Mouse (Mus musculus): Measurements from ENCODE around the gene Rnft2. TPM values are rescaled to one million over a fixed set of nuclear protein-coding genes. Genes with fewer than 3 reads are reported as not detected.

Gene Rnft2
- 3.6 and 6.8 TPM in 2 replicates for polyA plus RNA-seq (2016; fragmentation: Nextera tagmentation; extraction: Ambion mirVana)

DNA sequence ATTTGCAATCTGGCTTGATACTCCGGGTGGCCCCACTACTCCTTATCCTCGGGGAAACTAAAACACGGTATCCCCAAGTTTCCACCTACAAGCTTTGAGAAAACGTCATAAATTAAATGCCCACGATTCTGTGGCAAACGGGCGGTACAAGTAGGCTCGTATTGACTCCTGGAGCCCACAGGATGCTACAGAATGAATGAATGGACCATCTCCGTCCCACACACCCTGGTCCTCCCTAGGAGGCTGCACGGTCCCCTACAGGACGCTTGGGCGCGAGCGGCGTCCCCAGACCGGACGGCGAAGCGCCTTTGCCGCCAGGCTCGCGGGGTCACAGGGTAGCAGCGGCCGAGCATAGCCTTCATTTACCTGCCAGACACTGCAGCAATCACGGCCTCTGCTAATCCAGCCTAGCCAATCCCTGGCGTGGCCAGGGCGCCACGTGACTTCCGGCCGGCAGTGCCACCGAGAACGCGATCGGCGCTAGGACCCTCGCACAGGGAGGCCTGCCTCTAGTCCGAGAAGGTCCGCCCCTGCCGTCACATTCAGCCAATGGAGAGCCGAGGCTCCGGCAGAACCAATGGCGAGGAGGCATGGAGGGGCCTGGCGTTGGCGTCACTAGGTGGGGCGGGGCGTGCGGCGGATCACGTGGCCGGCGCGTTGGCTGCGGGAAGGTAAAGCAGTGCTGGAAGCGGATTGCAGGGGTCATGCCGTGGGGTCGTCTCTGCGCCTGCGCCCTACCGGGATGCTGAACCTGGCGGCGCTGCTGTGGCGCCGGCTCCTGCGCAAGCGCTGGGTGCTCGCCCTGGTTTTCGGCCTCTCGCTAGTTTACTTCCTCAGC lies at the start of gene Rnft2, which contains the start of gene 2410131K14Rik:
Gene Rnft2, minus strand, starts transcription at position 511 of the 838 bp plus-strand sequence.
Gene 2410131K14Rik, plus strand, starts transcription at position 622 of the 838 bp plus-strand sequence.
- H3K4me2 ChIP-seq = peak within 1 kb of the TSS; percentile 93
- H3K27me3 ChIP-seq = no peaks in the 10 kb centered on the region
- peak; percentile 100 for ATAC-seq (ENCODE audit: insufficient number of reproducible peaks, insufficient read depth, low FRiP score, low TSS enrichment, low read depth)
- peaks cover 45% of the 10 kb centered on the region for H3K36me3 ChIP-seq
- peak within 1 kb of the TSS; percentile 71 for H3K4me3 ChIP-seq (replicated peaks)
- H3K9ac ChIP-seq (replicated peaks) = peak within 1 kb of the TSS; percentile 75
- H3K27ac ChIP-seq = peak within 1 kb of the TSS; percentile 83
- WGBS = under 1% methylated on average over 68 of the region's 68 CpGs
- H3K9me3 ChIP-seq = no peaks in the 10 kb centered on the region
- H3K4me1 ChIP-seq (replicated peaks) = peaks cover 29% of the 10 kb centered on the region

GRCm38 (mm10) chr5:118294086-118294864 lies 49.4 kb upstream of the Rnft2 start:
- no peaks in the 10 kb centered on the region for H3K36me3 ChIP-seq
- H3K4me3 ChIP-seq (replicated peaks) = peak overlapping the region; percentile 19; the same call in 1 of the 2 replicates
- WGBS = 9% methylated on average over 23 of the region's 23 CpGs
- ATAC-seq (ENCODE audit: insufficient number of reproducible peaks, insufficient read depth, low FRiP score, low TSS enrichment, low read depth) = peak; percentile 91
- no peaks in the 10 kb centered on the region for H3K9me3 ChIP-seq
- peak overlapping the region; percentile 51 for H3K4me2 ChIP-seq
- H3K4me1 ChIP-seq (replicated peaks) = peaks cover 65% of the 10 kb centered on the region
- H3K27me3 ChIP-seq = no peaks in the 10 kb centered on the region
- H3K9ac ChIP-seq (replicated peaks) = peak overlapping the region; percentile 31; the same call in 1 of the 2 replicates
- H3K27ac ChIP-seq = peak overlapping the region; percentile 99

GRCm38 (mm10) chr5:118292476-118292875 lies 47.6 kb upstream of the Rnft2 start:
- ATAC-seq (ENCODE audit: insufficient number of reproducible peaks, insufficient read depth, low FRiP score, low TSS enrichment, low read depth) = no peak
- no peak overlapping the region for H3K4me3 ChIP-seq (replicated peaks)
- peak overlapping the region; percentile 2; the same call in 1 of the 2 replicates for H3K27ac ChIP-seq
- WGBS = 48% methylated on average over 4 of the region's 4 CpGs
- no peaks in the 10 kb centered on the region for H3K9me3 ChIP-seq
- H3K4me1 ChIP-seq (replicated peaks) = peaks cover 54% of the 10 kb centered on the region
- H3K27me3 ChIP-seq = no peaks in the 10 kb centered on the region
- H3K4me2 ChIP-seq = no peak overlapping the region
- no peak overlapping the region for H3K9ac ChIP-seq (replicated peaks)
- no peaks in the 10 kb centered on the region for H3K36me3 ChIP-seq

DNA sequence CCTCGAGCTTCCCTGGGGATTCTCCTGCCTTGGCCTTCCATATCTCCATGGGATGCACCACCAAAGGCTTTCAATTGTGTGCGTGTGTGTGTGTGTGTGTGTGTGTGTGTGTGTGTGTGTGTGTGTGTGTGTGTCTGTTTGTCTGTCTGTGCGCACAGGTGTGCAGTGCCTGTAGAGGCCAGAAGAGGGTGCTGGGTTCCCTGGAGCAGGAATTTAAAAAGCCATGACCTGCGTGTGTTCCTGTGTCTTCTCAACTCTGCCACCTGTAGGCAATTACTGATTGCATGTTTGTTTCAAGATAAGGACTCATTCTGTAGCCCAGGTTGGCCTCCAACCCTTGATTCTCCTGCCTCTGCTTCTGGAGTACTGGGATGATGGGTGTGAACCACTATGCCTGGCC lies 46.5 kb upstream of the Rnft2 start:
- H3K27me3 ChIP-seq = no peaks in the 10 kb centered on the region
- no peak overlapping the region for H3K4me2 ChIP-seq
- H3K9me3 ChIP-seq = no peaks in the 10 kb centered on the region
- no peak for ATAC-seq (ENCODE audit: insufficient number of reproducible peaks, insufficient read depth, low FRiP score, low TSS enrichment, low read depth)
- H3K36me3 ChIP-seq = no peaks in the 10 kb centered on the region
- H3K27ac ChIP-seq = peak overlapping the region; percentile 29; the same call in 1 of the 2 replicates
- no peak overlapping the region for H3K4me3 ChIP-seq (replicated peaks)
- 84% methylated on average over 4 of the region's 4 CpGs for WGBS
- no peak overlapping the region for H3K9ac ChIP-seq (replicated peaks)
- H3K4me1 ChIP-seq (replicated peaks) = peaks cover 44% of the 10 kb centered on the region

DNA sequence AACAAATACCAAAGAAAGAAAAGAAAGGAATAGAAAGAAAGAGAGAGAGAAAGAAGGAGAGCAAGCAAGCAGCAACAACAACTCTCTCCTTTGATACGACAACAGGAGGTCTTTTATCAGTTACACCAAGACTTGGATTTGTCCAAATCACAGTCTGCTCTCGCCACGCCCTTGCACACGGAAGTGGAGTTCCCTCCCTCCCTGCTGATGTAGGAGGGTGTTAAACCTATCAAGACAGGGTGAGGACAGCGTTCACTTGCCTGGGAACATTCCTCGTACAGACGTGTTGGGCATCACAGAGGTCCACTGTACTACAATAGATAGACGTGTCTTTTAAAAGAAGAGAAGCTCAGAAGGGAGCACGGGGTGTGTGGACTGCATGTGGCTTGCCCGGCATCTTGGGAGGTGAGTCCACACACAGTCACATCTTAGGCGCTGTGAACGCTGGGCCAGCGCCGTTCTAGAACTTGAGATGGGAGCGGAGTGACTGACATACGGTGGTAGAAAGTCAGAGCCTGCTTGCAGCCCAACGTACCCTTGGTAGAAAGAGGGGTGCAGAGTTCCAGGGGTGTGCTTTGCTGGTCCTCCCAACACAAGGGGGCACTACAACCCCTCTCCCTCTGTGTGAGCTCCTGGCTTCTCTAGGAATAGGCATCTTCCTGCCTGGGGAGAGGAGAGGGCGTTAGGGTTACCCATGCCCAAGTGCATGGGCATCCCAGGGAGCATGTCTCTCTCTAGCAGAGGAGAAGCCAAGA lies 33.0 kb upstream of the Rnft2 start:
- Histone ChIP-seq H3K4me1 (replicated peaks) (peaks cover 21% of the 10 kb centered on the region), H3K9me3 (no peaks in the 10 kb centered on the region), H3K4me3 (replicated peaks) (no peak overlapping the region), H3K4me2 (no peak overlapping the region), H3K9ac (replicated peaks) (no peak overlapping the region), H3K27me3 (peaks cover 32% of the 10 kb centered on the region), H3K27ac (no peak overlapping the region), H3K36me3 (no peaks in the 10 kb centered on the region)
- WGBS = 90% methylated on average over 18 of the region's 18 CpGs
- ATAC-seq (ENCODE audit: insufficient number of reproducible peaks, insufficient read depth, low FRiP score, low TSS enrichment, low read depth) = no peak

DNA sequence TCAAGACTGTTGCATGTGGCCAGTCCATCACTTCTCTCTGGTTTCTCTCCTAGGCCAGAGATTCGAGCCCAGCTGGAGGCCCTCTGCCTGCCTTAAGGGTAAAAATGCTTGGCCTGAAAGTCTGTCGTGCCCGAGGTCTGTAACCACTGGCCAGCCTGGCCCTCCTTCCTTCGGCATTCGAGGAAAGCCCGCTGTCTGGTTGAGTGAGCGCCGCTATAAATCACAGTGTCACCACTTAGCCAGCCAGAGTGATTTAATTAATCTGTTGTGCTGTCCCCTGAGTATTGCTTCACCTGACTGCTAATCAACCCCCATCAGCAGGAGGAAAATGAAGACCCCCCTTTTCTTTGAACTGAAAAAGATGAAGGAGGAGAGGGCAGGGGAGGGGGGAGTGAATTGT lies 31.8 kb upstream of the Rnft2 start:
- H3K4me1 ChIP-seq (replicated peaks) = peaks cover 28% of the 10 kb centered on the region
- no peak overlapping the region for H3K4me3 ChIP-seq (replicated peaks)
- H3K4me2 ChIP-seq = no peak overlapping the region
- peaks cover 44% of the 10 kb centered on the region for H3K27me3 ChIP-seq
- no peaks in the 10 kb centered on the region for H3K9me3 ChIP-seq
- no peak overlapping the region for H3K27ac ChIP-seq
- 21% methylated on average over 8 of the region's 8 CpGs for WGBS
- H3K9ac ChIP-seq (replicated peaks) = 0 out of 2 replicates have a peak overlapping the region, but pooled peaks have one; percentile 8
- no peaks in the 10 kb centered on the region for H3K36me3 ChIP-seq
- ATAC-seq (ENCODE audit: insufficient number of reproducible peaks, insufficient read depth, low FRiP score, low TSS enrichment, low read depth) = no peak

- H3K9ac ChIP-seq (replicated peaks) = 0 out of 2 replicates have a peak overlapping the region, but pooled peaks have one; percentile 8
- peaks cover 30% of the 10 kb centered on the region for H3K4me1 ChIP-seq (replicated peaks)
- H3K4me3 ChIP-seq (replicated peaks) = no peak overlapping the region
- H3K27me3 ChIP-seq = peaks cover 48% of the 10 kb centered on the region
- 41% methylated on average over 7 of the region's 7 CpGs for WGBS
- H3K4me2 ChIP-seq = no peak overlapping the region
- no peaks in the 10 kb centered on the region for H3K36me3 ChIP-seq
- no peak for ATAC-seq (ENCODE audit: insufficient number of reproducible peaks, insufficient read depth, low FRiP score, low TSS enrichment, low read depth)
- H3K9me3 ChIP-seq = no peaks in the 10 kb centered on the region
- H3K27ac ChIP-seq = no peak overlapping the region
Measured at GRCm38 (mm10) chr5:118276281-118276680, 31.4 kb upstream of the Rnft2 start.

GRCm38 (mm10) chr5:118274546-118274945 lies 29.6 kb upstream of the Rnft2 start:
- 28% methylated on average over 9 of the region's 9 CpGs for WGBS
- no peak overlapping the region for H3K4me2 ChIP-seq
- H3K27me3 ChIP-seq = peaks cover 62% of the 10 kb centered on the region

DNA sequence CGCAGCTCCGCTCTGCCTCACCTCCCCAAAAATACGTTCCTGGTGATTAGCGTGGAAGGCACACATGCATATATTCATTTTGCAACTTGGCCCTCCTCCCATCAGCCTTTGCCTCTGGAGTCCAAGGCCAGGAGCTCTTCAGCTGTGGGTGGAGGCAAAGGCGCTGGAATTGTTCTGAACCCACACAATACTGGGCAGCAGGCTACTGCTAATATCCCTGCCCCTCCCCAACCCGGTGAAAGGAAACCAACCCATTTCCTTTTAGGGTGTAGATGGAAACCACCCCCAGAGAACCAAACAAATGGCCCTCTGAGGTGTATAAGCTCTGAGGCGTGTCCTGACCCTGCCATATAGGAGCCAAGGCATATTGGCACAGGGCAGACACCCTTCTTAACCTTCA lies 28.5 kb upstream of the Rnft2 start:
- H3K36me3 ChIP-seq = no peaks in the 10 kb centered on the region
- ATAC-seq (ENCODE audit: insufficient number of reproducible peaks, insufficient read depth, low FRiP score, low TSS enrichment, low read depth) = no peak
- WGBS = 66% methylated on average over 7 of the region's 7 CpGs
- no peak overlapping the region for H3K4me2 ChIP-seq
- H3K9ac ChIP-seq (replicated peaks) = no peak overlapping the region
- peaks cover 42% of the 10 kb centered on the region for H3K4me1 ChIP-seq (replicated peaks)
- no peaks in the 10 kb centered on the region for H3K9me3 ChIP-seq
- H3K27ac ChIP-seq = no peak overlapping the region
- H3K27me3 ChIP-seq = peaks cover 59% of the 10 kb centered on the region
- no peak overlapping the region for H3K4me3 ChIP-seq (replicated peaks)

More at GRCm38 (mm10) chr5:118274546-118274945, 29.6 kb upstream of the Rnft2 start:
- Histone ChIP-seq H3K9me3 (no peaks in the 10 kb centered on the region), H3K4me1 (replicated peaks) (peaks cover 38% of the 10 kb centered on the region), H3K9ac (replicated peaks) (no peak overlapping the region), H3K36me3 (no peaks in the 10 kb centered on the region), H3K4me3 (replicated peaks) (no peak overlapping the region), H3K27ac (no peak overlapping the region)
- no peak for ATAC-seq (ENCODE audit: insufficient number of reproducible peaks, insufficient read depth, low FRiP score, low TSS enrichment, low read depth)

GRCm38 (mm10) chr5:118271449-118272110 lies 26.7 kb upstream of the Rnft2 start:
- WGBS = 50% methylated on average over 10 of the region's 10 CpGs
- H3K9ac ChIP-seq (replicated peaks) = no peak overlapping the region
- no peak overlapping the region for H3K4me3 ChIP-seq (replicated peaks)
- H3K9me3 ChIP-seq = no peaks in the 10 kb centered on the region
- H3K27me3 ChIP-seq = peaks cover 58% of the 10 kb centered on the region
- H3K27ac ChIP-seq = no peak overlapping the region
- H3K4me1 ChIP-seq (replicated peaks) = peaks cover 38% of the 10 kb centered on the region
- no peak overlapping the region for H3K4me2 ChIP-seq
- no peak for ATAC-seq (ENCODE audit: insufficient number of reproducible peaks, insufficient read depth, low FRiP score, low TSS enrichment, low read depth)
- H3K36me3 ChIP-seq = no peaks in the 10 kb centered on the region
